Mouse (Mus musculus): Measurements from ENCODE around the gene Ranbp10. TPM values are rescaled to one million over a fixed set of nuclear protein-coding genes. Genes with fewer than 3 reads are reported as not detected.
A peak's percentile ranks its signal among the peaks of the same experiment; 100 is the strongest.

Ranbp10 gene
- polyA plus RNA-seq, 1 experiment from 2014 or later = 7.1 TPM

- H3K4me2 ChIP-seq (replicated peaks; ENCODE audit: low read depth) = no peak overlapping the region
- 86% methylated on average over 5 of the region's 5 CpGs for WGBS
- no peak overlapping the region for H3K27ac ChIP-seq (replicated peaks)
- no peak overlapping the region for H3K9ac ChIP-seq (ENCODE audit: low read length)
- H3K36me3 ChIP-seq (ENCODE audit: control insufficient read depth, insufficient read depth, low read length) = no peaks in the 10 kb centered on the region
- no peaks in the 10 kb centered on the region for H3K27me3 ChIP-seq (ENCODE audit: control insufficient read depth, insufficient read depth, low read length)
- DNase-seq (ENCODE audit: low spot score) (no peak), ATAC-seq (ENCODE audit: low FRiP score, low TSS enrichment) (no peak)
- no peak overlapping the region for H3K4me3 ChIP-seq (ENCODE audit: low read depth, low read length)
- TF ChIP-seq EP300 (optimal IDR thresholded peaks at IDR 0.05) (no peak), CTCF (IDR thresholded peaks at IDR 0.05; ENCODE audit: low read depth) (no peak)
- no peaks in the 10 kb centered on the region for H3K9me3 ChIP-seq (ENCODE audit: control insufficient read depth, low read length)
- no peaks in the 10 kb centered on the region for H3K4me1 ChIP-seq (replicated peaks; ENCODE audit: control insufficient read depth, insufficient read depth)
Observed at GRCm38 (mm10) chr8:105739216-105739615, 87.9 kb downstream of the Ranbp10 start.

- no peak for ATAC-seq (ENCODE audit: low FRiP score, low TSS enrichment)
Observed at GRCm38 (mm10) chr8:105732186-105732585, 95.0 kb downstream of the Ranbp10 start.

GRCm38 (mm10) chr8:105727397-105728124, 99.6 kb downstream of the Ranbp10 start:
- peak overlapping the region; percentile 73 for H3K27ac ChIP-seq (replicated peaks)
- no peak overlapping the region for H3K4me2 ChIP-seq (replicated peaks; ENCODE audit: low read depth)
- DNase-seq (ENCODE audit: low spot score) (no peak), ATAC-seq (ENCODE audit: low FRiP score, low TSS enrichment) (peak; percentile 83)
- no peaks in the 10 kb centered on the region for H3K4me1 ChIP-seq (replicated peaks; ENCODE audit: control insufficient read depth, insufficient read depth)
- no peak overlapping the region for H3K4me3 ChIP-seq (ENCODE audit: low read depth, low read length)
- WGBS = 80% methylated on average over 18 of the region's 18 CpGs
- H3K9ac ChIP-seq (ENCODE audit: low read length) = no peak overlapping the region
- H3K9me3 ChIP-seq (ENCODE audit: control insufficient read depth, low read length) = no peaks in the 10 kb centered on the region
- no peak for TF ChIP-seq EP300 (optimal IDR thresholded peaks at IDR 0.05)
- TF ChIP-seq CTCF (IDR thresholded peaks at IDR 0.05; ENCODE audit: low read depth) = no peak
- H3K27me3 ChIP-seq (ENCODE audit: control insufficient read depth, insufficient read depth, low read length) = no peaks in the 10 kb centered on the region
- no peaks in the 10 kb centered on the region for H3K36me3 ChIP-seq (ENCODE audit: control insufficient read depth, insufficient read depth, low read length)

More at GRCm38 (mm10) chr8:105732186-105732585, 95.0 kb downstream of the Ranbp10 start:
- H3K4me3 ChIP-seq (ENCODE audit: low read depth, low read length) = no peak overlapping the region
- no peaks in the 10 kb centered on the region for H3K4me1 ChIP-seq (replicated peaks; ENCODE audit: control insufficient read depth, insufficient read depth)
- H3K4me2 ChIP-seq (replicated peaks; ENCODE audit: low read depth) = no peak overlapping the region
- no peak overlapping the region for H3K27ac ChIP-seq (replicated peaks)
- 95% methylated on average over 5 of the region's 5 CpGs for WGBS
- TF ChIP-seq EP300 (optimal IDR thresholded peaks at IDR 0.05) = no peak
- TF ChIP-seq CTCF (IDR thresholded peaks at IDR 0.05; ENCODE audit: low read depth) = no peak
- H3K27me3 ChIP-seq (ENCODE audit: control insufficient read depth, insufficient read depth, low read length) = no peaks in the 10 kb centered on the region
- no peaks in the 10 kb centered on the region for H3K36me3 ChIP-seq (ENCODE audit: control insufficient read depth, insufficient read depth, low read length)
- DNase-seq (ENCODE audit: low spot score) = no peak
- H3K9ac ChIP-seq (ENCODE audit: low read length) = no peak overlapping the region
- H3K9me3 ChIP-seq (ENCODE audit: control insufficient read depth, low read length) = no peaks in the 10 kb centered on the region

GRCm38 (mm10) chr8:105725726-105726125, 101.4 kb downstream of the Ranbp10 start:
- WGBS = 74% methylated on average over 5 of the region's 5 CpGs
- DNase-seq (ENCODE audit: low spot score) (no peak), ATAC-seq (ENCODE audit: low FRiP score, low TSS enrichment) (no peak)
- no peaks in the 10 kb centered on the region for H3K27me3 ChIP-seq (ENCODE audit: control insufficient read depth, insufficient read depth, low read length)
- TF ChIP-seq CTCF (IDR thresholded peaks at IDR 0.05; ENCODE audit: low read depth) (no peak), EP300 (optimal IDR thresholded peaks at IDR 0.05) (no peak)
- H3K4me1 ChIP-seq (replicated peaks; ENCODE audit: control insufficient read depth, insufficient read depth) = no peaks in the 10 kb centered on the region
- H3K27ac ChIP-seq (replicated peaks) = no peak overlapping the region
- no peaks in the 10 kb centered on the region for H3K36me3 ChIP-seq (ENCODE audit: control insufficient read depth, insufficient read depth, low read length)
- no peak overlapping the region for H3K9ac ChIP-seq (ENCODE audit: low read length)
- H3K9me3 ChIP-seq (ENCODE audit: control insufficient read depth, low read length) = no peaks in the 10 kb centered on the region
- H3K4me3 ChIP-seq (ENCODE audit: low read depth, low read length) = no peak overlapping the region
- no peak overlapping the region for H3K4me2 ChIP-seq (replicated peaks; ENCODE audit: low read depth)

- Histone ChIP-seq H3K4me1 (replicated peaks; ENCODE audit: control insufficient read depth, insufficient read depth) (no peaks in the 10 kb centered on the region), H3K27ac (replicated peaks) (no peak overlapping the region), H3K36me3 (ENCODE audit: control insufficient read depth, insufficient read depth, low read length) (no peaks in the 10 kb centered on the region), H3K4me2 (replicated peaks; ENCODE audit: low read depth) (no peak overlapping the region), H3K9me3 (ENCODE audit: control insufficient read depth, low read length) (no peaks in the 10 kb centered on the region), H3K9ac (ENCODE audit: low read length) (no peak overlapping the region), H3K4me3 (ENCODE audit: low read depth, low read length) (no peak overlapping the region), H3K27me3 (ENCODE audit: control insufficient read depth, insufficient read depth, low read length) (no peaks in the 10 kb centered on the region)
- no peak for ATAC-seq (ENCODE audit: low FRiP score, low TSS enrichment)
- TF ChIP-seq EP300 (optimal IDR thresholded peaks at IDR 0.05) = no peak
- TF ChIP-seq CTCF (IDR thresholded peaks at IDR 0.05; ENCODE audit: low read depth) = no peak
- 91% methylated on average over 9 of the region's 9 CpGs for WGBS
- DNase-seq (ENCODE audit: low spot score) = no peak
Observed at GRCm38 (mm10) chr8:105722861-105723260, 104.3 kb downstream of the Ranbp10 start.

GRCm38 (mm10) chr8:105719637-105720036, 107.5 kb downstream of the Ranbp10 start:
- H3K36me3 ChIP-seq (ENCODE audit: control insufficient read depth, insufficient read depth, low read length) = peaks cover 5% of the 10 kb centered on the region; the same call in 1 of the 2 replicates
- no peaks in the 10 kb centered on the region for H3K4me1 ChIP-seq (replicated peaks; ENCODE audit: control insufficient read depth, insufficient read depth)
- TF ChIP-seq CTCF (IDR thresholded peaks at IDR 0.05; ENCODE audit: low read depth) = no peak
- no peak for TF ChIP-seq EP300 (optimal IDR thresholded peaks at IDR 0.05)
- DNase-seq (ENCODE audit: low spot score) (no peak), ATAC-seq (ENCODE audit: low FRiP score, low TSS enrichment) (no peak)
- no peak overlapping the region for H3K4me2 ChIP-seq (replicated peaks; ENCODE audit: low read depth)
- no peak overlapping the region for H3K9ac ChIP-seq (ENCODE audit: low read length)
- H3K9me3 ChIP-seq (ENCODE audit: control insufficient read depth, low read length) = no peaks in the 10 kb centered on the region
- no peak overlapping the region for H3K27ac ChIP-seq (replicated peaks)
- 93% methylated on average over 4 of the region's 4 CpGs for WGBS
- no peak overlapping the region for H3K4me3 ChIP-seq (ENCODE audit: low read depth, low read length)
- no peaks in the 10 kb centered on the region for H3K27me3 ChIP-seq (ENCODE audit: control insufficient read depth, insufficient read depth, low read length)

Other genes starting within 250 kb of the Ranbp10 start
- gene Ripor1, start 222.1 kb downstream of the Ranbp10 start, polyA plus RNA-seq (2015; fragmentation: Nextera tagmentation; extraction: Ambion mirVana) = 8.9 and 9.3 TPM in 2 replicates
- gene Ctcf, start 190.8 kb downstream of the Ranbp10 start, polyA plus RNA-seq (2015; fragmentation: Nextera tagmentation; extraction: Ambion mirVana) = 43.3 and 56.6 TPM in 2 replicates
- 0.45 and 0.98 TPM in 2 replicates for gene Agrp, start 190.0 kb downstream of the Ranbp10 start, polyA plus RNA-seq (2015; fragmentation: Nextera tagmentation; extraction: Ambion mirVana)
- 0.58 and 0.61 TPM in 2 replicates for gene Carmil2, start 141.1 kb downstream of the Ranbp10 start, polyA plus RNA-seq (2015; fragmentation: Nextera tagmentation; extraction: Ambion mirVana)
- 26.7 and 30.7 TPM in 2 replicates for gene Acd, start 126.2 kb downstream of the Ranbp10 start, polyA plus RNA-seq (2015; fragmentation: Nextera tagmentation; extraction: Ambion mirVana)
- 12.4 and 13.0 TPM in 2 replicates for gene Pard6a, start 126.2 kb downstream of the Ranbp10 start, polyA plus RNA-seq (2015; fragmentation: Nextera tagmentation; extraction: Ambion mirVana)
- gene 4933405L10Rik, start 119.7 kb downstream of the Ranbp10 start, polyA plus RNA-seq (2015; fragmentation: Nextera tagmentation; extraction: Ambion mirVana) = 0.08 and 0.13 TPM in 2 replicates
- 5.4 and 5.8 TPM in 2 replicates for gene Enkd1, start 119.1 kb downstream of the Ranbp10 start, polyA plus RNA-seq (2015; fragmentation: Nextera tagmentation; extraction: Ambion mirVana)
- 14.5 and 16.9 TPM in 2 replicates for gene Gfod2, start 68.7 kb downstream of the Ranbp10 start, polyA plus RNA-seq (2015; fragmentation: Nextera tagmentation; extraction: Ambion mirVana)
- gene Tsnaxip1, start 381 bp upstream of the Ranbp10 start, polyA plus RNA-seq (2015; fragmentation: Nextera tagmentation; extraction: Ambion mirVana) = not detected in 2 replicates
- 14.2 and 15.1 TPM in 2 replicates for gene Cenpt, start 25.9 kb upstream of the Ranbp10 start, polyA plus RNA-seq (2015; fragmentation: Nextera tagmentation; extraction: Ambion mirVana)
- 36.8 and 37.8 TPM in 2 replicates for gene Thap11, start 27.8 kb upstream of the Ranbp10 start, polyA plus RNA-seq (2015; fragmentation: Nextera tagmentation; extraction: Ambion mirVana)
- gene Nutf2, start 33.2 kb upstream of the Ranbp10 start, polyA plus RNA-seq (2015; fragmentation: Nextera tagmentation; extraction: Ambion mirVana) = 83.5 and 103 TPM in 2 replicates
- gene Edc4, start 53.5 kb upstream of the Ranbp10 start, polyA plus RNA-seq (2015; fragmentation: Nextera tagmentation; extraction: Ambion mirVana) = 13.7 and 14.8 TPM in 2 replicates
- 0.40 TPM in 1 of 2 replicates, not detected in the other for gene Nrn1l, start 66.2 kb upstream of the Ranbp10 start, polyA plus RNA-seq (2015; fragmentation: Nextera tagmentation; extraction: Ambion mirVana)
- gene Pskh1, start 73.1 kb upstream of the Ranbp10 start, polyA plus RNA-seq (2015; fragmentation: Nextera tagmentation; extraction: Ambion mirVana) = 13.4 and 14.8 TPM in 2 replicates
- 0.22 and 0.85 TPM in 2 replicates for gene Ctrl, start 106.5 kb upstream of the Ranbp10 start, polyA plus RNA-seq (2015; fragmentation: Nextera tagmentation; extraction: Ambion mirVana)
- gene Psmb10, start 111.1 kb upstream of the Ranbp10 start, polyA plus RNA-seq (2015; fragmentation: Nextera tagmentation; extraction: Ambion mirVana) = 65.9 and 68.0 TPM in 2 replicates
- gene Lcat, start 116.0 kb upstream of the Ranbp10 start, polyA plus RNA-seq (2015; fragmentation: Nextera tagmentation; extraction: Ambion mirVana) = 0.75 and 0.77 TPM in 2 replicates
- gene Slc12a4, start 138.7 kb upstream of the Ranbp10 start, polyA plus RNA-seq (2015; fragmentation: Nextera tagmentation; extraction: Ambion mirVana) = 12.8 and 14.1 TPM in 2 replicates
- not detected in 2 replicates for gene Dpep3, start 152.1 kb upstream of the Ranbp10 start, polyA plus RNA-seq (2015; fragmentation: Nextera tagmentation; extraction: Ambion mirVana)
- 8.1 and 8.3 TPM in 2 replicates for gene Dus2, start 164.0 kb upstream of the Ranbp10 start, polyA plus RNA-seq (2015; fragmentation: Nextera tagmentation; extraction: Ambion mirVana)
- gene Dpep2nb, start 178.6 kb upstream of the Ranbp10 start, polyA plus RNA-seq (2015; fragmentation: Nextera tagmentation; extraction: Ambion mirVana) = not detected in 2 replicates
- gene Ddx28, start 184.5 kb upstream of the Ranbp10 start, polyA plus RNA-seq (2015; fragmentation: Nextera tagmentation; extraction: Ambion mirVana) = 9.2 and 10.0 TPM in 2 replicates
- 2.5 TPM in 2 replicates for gene Nfatc3, start 231.5 kb upstream of the Ranbp10 start, polyA plus RNA-seq (2015; fragmentation: Nextera tagmentation; extraction: Ambion mirVana)